Mouse (Mus musculus) CD4-positive naive resting alpha-beta T cell, adult 76 days (primary cell): ENCODE results near the gene Ddias. TPM values are rescaled to one million over a fixed set of nuclear protein-coding genes. Genes with fewer than 3 reads are reported as not detected.

Source experiments
- total RNA-seq: library from RNA; stranded (reverse); gene quantifications from one replicate; pipeline ENCODE4 v1.2.4, GENCODE M21; 2023

Gene Ddias
- total RNA-seq: 3.7 TPM

GRCm38 (mm10) chr7:92874116-92874675 is at the start of gene Ddias, which contains the start of gene Prcp:
Ddias (minus strand) TSS chr7:92874247.
Prcp (plus strand) TSS chr7:92874470.

Other genes with a start within 250 kb of the Ddias start
- 0.32 TPM for gene Ankrd42, start 237.1 kb downstream of the Ddias start, total RNA-seq
- gene Pcf11, start 204.3 kb downstream of the Ddias start, total RNA-seq: 273 TPM
- gene Rab30, start 132.6 kb downstream of the Ddias start, total RNA-seq: 7.7 TPM
- 16.0 TPM for gene Prcp, start 223 bp upstream of the Ddias start, total RNA-seq
- not detected for gene Fam181b, start 205.6 kb upstream of the Ddias start, total RNA-seq